ENCODE assay signal across 8 mouse cellular contexts in the genomic region with DNA sequence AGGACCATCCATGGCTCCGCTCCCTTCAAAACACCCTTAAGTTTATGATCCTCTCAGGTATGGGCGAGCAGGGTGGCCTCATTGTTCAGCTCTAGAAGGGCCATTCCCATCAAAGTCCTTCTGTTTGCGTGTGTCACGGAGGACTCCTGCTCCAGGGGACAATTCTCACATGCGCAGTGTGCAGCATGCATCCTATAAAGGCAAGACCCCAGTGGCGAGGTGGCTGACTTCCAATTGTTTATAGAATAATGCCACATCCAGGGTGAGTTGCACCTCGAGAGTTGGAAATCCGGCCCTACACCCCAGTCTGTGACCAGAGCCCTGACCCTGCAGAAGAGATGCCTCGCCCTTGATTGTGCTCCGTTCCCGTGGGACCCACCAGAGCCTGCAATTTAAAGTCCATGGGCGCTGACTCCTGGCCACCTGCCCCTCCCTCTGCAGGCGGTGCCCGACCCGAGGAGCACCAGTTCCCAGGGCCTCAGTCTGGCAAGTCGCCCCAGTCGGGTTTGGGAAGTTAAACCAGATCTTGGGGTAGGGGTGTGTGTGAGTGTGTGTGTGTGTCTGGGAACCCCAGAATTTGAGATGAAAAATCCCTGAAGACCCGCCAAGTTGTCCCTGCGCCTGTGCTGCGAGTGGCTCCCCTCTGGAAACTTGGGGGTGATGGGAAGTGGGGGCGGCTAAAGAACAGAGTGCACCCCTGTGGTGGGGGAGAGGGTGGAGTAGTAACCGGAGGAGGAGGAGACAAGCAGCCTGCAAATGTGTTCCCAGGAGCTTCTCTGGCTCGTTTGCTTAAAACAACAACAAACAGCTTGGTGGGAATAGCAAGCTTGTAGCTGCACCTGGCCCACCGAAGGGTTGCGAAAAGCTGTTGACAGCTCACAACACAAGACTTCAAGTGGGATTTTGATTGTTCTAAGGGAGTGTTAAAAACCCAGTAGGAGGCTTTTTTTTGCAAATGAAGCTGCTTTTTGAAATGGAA. TPM values are rescaled to one million over a fixed set of nuclear protein-coding genes. Genes with fewer than 3 reads are reported as not detected.
A peak's percentile ranks its signal among the peaks of the same experiment; 100 is the strongest.
DNase-seq lines count a peak whose midpoint lies in the region; ATAC-seq lines count a peak whose summit lies in the region.

No protein-coding gene starts in this region.

- peak; percentile 40 for DNase-seq in adrenal gland, postnatal 14 days
- no peak for DNase-seq in adrenal gland, postnatal 25 days
- DNase-seq in ES-CJ7 (ENCODE audit: low read depth, low spot score) = peak; percentile 79
- DNase-seq in gastrocnemius, postnatal 10 days = peak; percentile 52
- no peak for DNase-seq in ovary, postnatal 10 days (ENCODE audit: low spot score)
- no peak for DNase-seq in spleen, postnatal 14 days (ENCODE audit: low spot score in 2 of 2)

- ATAC-seq in hindbrain, embryonic 16.5 days = peak; percentile 41
- peak; percentile 7 for ATAC-seq in midbrain, embryonic 13.5 days

- H3K36me3 ChIP-seq in hindbrain, embryonic 16.5 days (ENCODE audit: control insufficient read depth, insufficient read depth, low read length) = no peaks in the 10 kb centered on the region
- no peaks in the 10 kb centered on the region for H3K36me3 ChIP-seq in midbrain, embryonic 13.5 days

- H3K4me1 ChIP-seq in hindbrain, embryonic 16.5 days (ENCODE audit: control insufficient read depth, insufficient read depth, low read depth, low read length) = peaks cover 21% of the 10 kb centered on the region
- H3K4me1 ChIP-seq in midbrain, embryonic 13.5 days (replicated peaks) = peaks cover 46% of the 10 kb centered on the region

- no peaks in the 10 kb centered on the region for H3K9me3 ChIP-seq in hindbrain, embryonic 16.5 days (ENCODE audit: control insufficient read depth, low read length)
- H3K9me3 ChIP-seq in midbrain, embryonic 13.5 days = no peaks in the 10 kb centered on the region

- H3K27ac ChIP-seq in hindbrain, embryonic 16.5 days (ENCODE audit: low read depth, low read length) = peak overlapping the region; percentile 56
- H3K27ac ChIP-seq in midbrain, embryonic 13.5 days = peak overlapping the region; percentile 88

- 11% methylated on average over 25 of the region's 25 CpGs for WGBS in hindbrain, embryonic 16.5 days
- 10% methylated on average over 25 of the region's 25 CpGs for whole genome bisulfite sequencing in midbrain, embryonic 13.5 days

- H3K4me2 ChIP-seq in hindbrain, embryonic 16.5 days (ENCODE audit: low read length) = peak overlapping the region; percentile 44
- H3K4me2 ChIP-seq in midbrain, embryonic 13.5 days (replicated peaks) = peak overlapping the region; percentile 50

- H3K27me3 ChIP-seq in hindbrain, embryonic 16.5 days (replicated peaks; ENCODE audit: control insufficient read depth, insufficient read depth, low read length) = no peaks in the 10 kb centered on the region
- H3K27me3 ChIP-seq in midbrain, embryonic 13.5 days = no peaks in the 10 kb centered on the region

- peak overlapping the region; percentile 12 for H3K4me3 ChIP-seq in hindbrain, embryonic 16.5 days (ENCODE audit: low read length)
- peak overlapping the region; percentile 28 for H3K4me3 ChIP-seq in midbrain, embryonic 13.5 days (replicated peaks)

- peak overlapping the region; percentile 41 for H3K9ac ChIP-seq in hindbrain, embryonic 16.5 days (ENCODE audit: low read depth, low read length)
- H3K9ac ChIP-seq in midbrain, embryonic 13.5 days (replicated peaks) = peak overlapping the region; percentile 59

RNA-seq across cellular contexts. Expression of a gene that starts 5.8 kb away (rescaled TPM):
- 70.5 and 103 TPM in 2 replicates for total RNA-seq in adrenal gland, postnatal 14 days (2021)
- 35.7 and 57.7 TPM in 2 replicates for total RNA-seq in adrenal gland, postnatal 25 days (2021)
- total RNA-seq in gastrocnemius, postnatal 10 days (2021) = 10 to 100 TPM; 14.2 to 39.1 TPM
- 75.3 and 97.1 TPM in 2 replicates for polyA plus RNA-seq in hindbrain, embryonic 16.5 days (2015; fragmentation: Nextera tagmentation; extraction: Ambion mirVana)
- 48.5 and 58.7 TPM in 2 replicates for polyA plus RNA-seq in midbrain, embryonic 13.5 days (2015; fragmentation: Nextera tagmentation; extraction: Ambion mirVana)

RNA-seq across cellular contexts. Expression of a gene that starts 45.1 kb away (rescaled TPM):
- total RNA-seq in adrenal gland, postnatal 14 days (2021) = 27.8 and 29.8 TPM in 2 replicates
- 28.8 and 33.8 TPM in 2 replicates for total RNA-seq in adrenal gland, postnatal 25 days (2021)
- 10 to 100 TPM; 12.4 to 13.5 TPM for total RNA-seq in gastrocnemius, postnatal 10 days (2021)
- polyA plus RNA-seq in hindbrain, embryonic 16.5 days (2015; fragmentation: Nextera tagmentation; extraction: Ambion mirVana) = 47.7 and 48.3 TPM in 2 replicates
- polyA plus RNA-seq in midbrain, embryonic 13.5 days (2015; fragmentation: Nextera tagmentation; extraction: Ambion mirVana) = 49.5 and 50.6 TPM in 2 replicates

RNA-seq across cellular contexts. Expression of a gene that starts 45.5 kb away (rescaled TPM):
- 57.5 and 68.8 TPM in 2 replicates for total RNA-seq in adrenal gland, postnatal 14 days (2021)
- 64.1 and 67.8 TPM in 2 replicates for total RNA-seq in adrenal gland, postnatal 25 days (2021)
- total RNA-seq in gastrocnemius, postnatal 10 days (2021) = 10 to 100 TPM; 39.7 to 40.1 TPM
- 101 and 116 TPM in 2 replicates for polyA plus RNA-seq in hindbrain, embryonic 16.5 days (2015; fragmentation: Nextera tagmentation; extraction: Ambion mirVana)
- 121 TPM in 2 replicates for polyA plus RNA-seq in midbrain, embryonic 13.5 days (2015; fragmentation: Nextera tagmentation; extraction: Ambion mirVana)

Comparison
In these comparisons a context has a peak if more than half of its experiments do, and no peak if none do; other contexts are left out.
1. DNase-seq: peak in adrenal gland, postnatal 14 days (single experiment), ES-CJ7 (single experiment) and gastrocnemius, postnatal 10 days (single experiment); none in adrenal gland, postnatal 25 days (single experiment), ovary, postnatal 10 days (single experiment) and spleen, postnatal 14 days (0 of 2).